Mouse (Mus musculus) limb, embryonic 10.5 days (tissue): ENCODE data around the gene Pom121l2. TPM values are rescaled to one million over a fixed set of nuclear protein-coding genes. Genes with fewer than 3 reads are reported as not detected.

ENCODE experiments used
- DNase-seq: peaks from one replicate; pipeline ENCODE4 v3.0.0-alpha.2; 2017; ENCODE audit warnings: low spot score
- H3K27ac ChIP-seq: fragments of 300-500 bp; sonication (generic); 2 replicates; pipeline ENCODE4 v1.5.1; 2016; ENCODE audit warnings: mild to moderate bottlenecking
- H3K27me3 ChIP-seq: fragments of 300-500 bp; sonication (generic); 2 replicates; pipeline ENCODE4 v1.6.1; 2016; ENCODE audit warnings: low read depth, mild to moderate bottlenecking; ENCODE audit not compliant: poor library complexity, severe bottlenecking
- H3K36me3 ChIP-seq: fragments of 300-500 bp; sonication (generic); 2 replicates; pipeline ENCODE4 v1.6.1; 2016; ENCODE audit warnings: mild to moderate bottlenecking, moderate library complexity
- H3K4me1 ChIP-seq: fragments of 300-500 bp; sonication (generic); 2 replicates; pipeline ENCODE4 v1.6.1; 2016
- H3K4me3 ChIP-seq: fragments of 300-500 bp; sonication (generic); 2 replicates; pipeline ENCODE4 v1.5.1; 2016; ENCODE audit warnings: mild to moderate bottlenecking, moderate library complexity
- H3K9me3 ChIP-seq: fragments of 300-500 bp; sonication (generic); replicated peaks from 2 replicates; pipeline ENCODE4 v1.6.1; 2016; ENCODE audit warnings: mild to moderate bottlenecking
- WGBS: fragments of 180-500 bp; shearing (Covaris S2); methylation state at CpG from one replicate; pipeline ENCODE4 v1.1.7; 2016; 5-methylcytosine and 5-hydroxymethylcytosine counted together
- polyA plus RNA-seq: library from polyadenylated mRNA; unstranded; fragments of >200 nt; fragmentation: Nextera tagmentation; extraction: Ambion mirVana; gene quantifications from 2 replicates; pipeline ENCODE4 v1.2.1, GENCODE M21; 2016

Pom121l2 gene
- polyA plus RNA-seq, 1 experiment from 2014 or later: 0.28 TPM

- no peaks in the 10 kb centered on the region for H3K9me3 ChIP-seq
- H3K27ac ChIP-seq: no peak overlapping the region
- WGBS: 54% methylated on average over 1 of the region's 1 CpGs
- H3K27me3 ChIP-seq: no peaks in the 10 kb centered on the region
- H3K4me1 ChIP-seq: 0 out of 2 replicates have a peak, but pooled peaks cover 2% of the 10 kb centered on the region
- H3K36me3 ChIP-seq: no peaks in the 10 kb centered on the region
- no peak for DNase-seq
- no peak overlapping the region for H3K4me3 ChIP-seq
These were observed 11.7 kb upstream of the Pom121l2 start for GRCm38 (mm10) chr13:21969269-21969668.

- no peak overlapping the region for H3K4me3 ChIP-seq
- no peak overlapping the region for H3K27ac ChIP-seq
- H3K36me3 ChIP-seq: no peaks in the 10 kb centered on the region
- no peaks in the 10 kb centered on the region for H3K27me3 ChIP-seq
- no peaks in the 10 kb centered on the region for H3K9me3 ChIP-seq
- no peak for DNase-seq
- WGBS: 68% methylated on average over 2 of the region's 2 CpGs
- 0 out of 2 replicates have a peak, but pooled peaks cover 2% of the 10 kb centered on the region for H3K4me1 ChIP-seq
These were observed 11.2 kb upstream of the Pom121l2 start for GRCm38 (mm10) chr13:21969816-21970215.

GRCm38 (mm10) chr13:21971641-21972040 is 9.4 kb upstream of the Pom121l2 start:
- no peak overlapping the region for H3K4me3 ChIP-seq
- no peak overlapping the region for H3K27ac ChIP-seq
- no peak for DNase-seq
- no peaks in the 10 kb centered on the region for H3K9me3 ChIP-seq
- no peaks in the 10 kb centered on the region for H3K36me3 ChIP-seq
- H3K4me1 ChIP-seq: 0 out of 2 replicates have a peak, but pooled peaks cover 2% of the 10 kb centered on the region
- WGBS: 36% methylated on average over 3 of the region's 3 CpGs
- no peaks in the 10 kb centered on the region for H3K27me3 ChIP-seq

GRCm38 (mm10) chr13:21974221-21974725 is 6.7 kb upstream of the Pom121l2 start:
- H3K36me3 ChIP-seq: no peaks in the 10 kb centered on the region
- H3K4me3 ChIP-seq: peak overlapping the region; percentile 69
- DNase-seq: peak; percentile 93
- 0 out of 2 replicates have a peak, but pooled peaks cover 2% of the 10 kb centered on the region for H3K4me1 ChIP-seq
- H3K27ac ChIP-seq: peak overlapping the region; percentile 95
- 0 out of 2 replicates have a peak, but pooled peaks cover 12% of the 10 kb centered on the region for H3K27me3 ChIP-seq
- no peaks in the 10 kb centered on the region for H3K9me3 ChIP-seq
- under 1% methylated on average over 23 of the region's 23 CpGs for WGBS

GRCm38 (mm10) chr13:21974726-21975473 is 6.1 kb upstream of the Pom121l2 start:
- Histone ChIP-seq H3K36me3 (no peaks in the 10 kb centered on the region), H3K9me3 (no peaks in the 10 kb centered on the region), H3K4me1 (0 out of 2 replicates have a peak, but pooled peaks cover 2% of the 10 kb centered on the region), H3K27me3 (peaks cover 18% of the 10 kb centered on the region; the same call in 1 of the 2 replicates), H3K4me3 (peak overlapping the region; percentile 69), H3K27ac (peak overlapping the region; percentile 95)
- 4% methylated on average over 20 of the region's 20 CpGs for WGBS
- DNase-seq: peak; percentile 79

- Histone ChIP-seq H3K36me3 (no peaks in the 10 kb centered on the region), H3K27me3 (peaks cover 78% of the 10 kb centered on the region), H3K4me3 (peak overlapping the region; percentile 68), H3K27ac (peak overlapping the region; percentile 81), H3K4me1 (peaks cover 14% of the 10 kb centered on the region), H3K9me3 (no peaks in the 10 kb centered on the region)
- WGBS: 3% methylated on average over 17 of the region's 17 CpGs
- no peak for DNase-seq
These were observed 804 bp downstream of the Pom121l2 start for GRCm38 (mm10) chr13:21981803-21982193.

GRCm38 (mm10) chr13:21984486-21984885 is 3.5 kb downstream of the Pom121l2 start:
- peaks cover 14% of the 10 kb centered on the region for H3K4me1 ChIP-seq
- H3K36me3 ChIP-seq: no peaks in the 10 kb centered on the region
- WGBS: 86% methylated on average over 2 of the region's 2 CpGs
- no peak overlapping the region for H3K4me3 ChIP-seq
- H3K27me3 ChIP-seq: peaks cover 81% of the 10 kb centered on the region
- DNase-seq: no peak
- H3K9me3 ChIP-seq: no peaks in the 10 kb centered on the region
- H3K27ac ChIP-seq: no peak overlapping the region

GRCm38 (mm10) chr13:21992550-21992949 is 11.6 kb downstream of the Pom121l2 start:
- Histone ChIP-seq H3K4me3 (no peak overlapping the region), H3K27ac (no peak overlapping the region), H3K9me3 (no peaks in the 10 kb centered on the region), H3K27me3 (peaks cover 40% of the 10 kb centered on the region), H3K36me3 (no peaks in the 10 kb centered on the region), H3K4me1 (peaks cover 23% of the 10 kb centered on the region)
- no peak for DNase-seq
- WGBS: 83% methylated on average over 5 of the region's 5 CpGs

GRCm38 (mm10) chr13:21993957-21994738 is 13.2 kb downstream of the Pom121l2 start:
- H3K27me3 ChIP-seq: peaks cover 47% of the 10 kb centered on the region
- H3K9me3 ChIP-seq: no peaks in the 10 kb centered on the region
- under 1% methylated on average over 22 of the region's 22 CpGs for WGBS
- peak overlapping the region; percentile 52 for H3K4me3 ChIP-seq
- peaks cover 25% of the 10 kb centered on the region for H3K4me1 ChIP-seq
- H3K27ac ChIP-seq: no peak overlapping the region
- DNase-seq: peak; percentile 80
- no peaks in the 10 kb centered on the region for H3K36me3 ChIP-seq

- no peak for DNase-seq
- H3K4me1 ChIP-seq: peaks cover 25% of the 10 kb centered on the region
- no peak overlapping the region for H3K27ac ChIP-seq
- H3K9me3 ChIP-seq: no peaks in the 10 kb centered on the region
- peaks cover 54% of the 10 kb centered on the region for H3K27me3 ChIP-seq
- WGBS: 5% methylated on average over 8 of the region's 8 CpGs
- no peaks in the 10 kb centered on the region for H3K36me3 ChIP-seq
- peak overlapping the region; percentile 52 for H3K4me3 ChIP-seq
These were observed 13.9 kb downstream of the Pom121l2 start for GRCm38 (mm10) chr13:21994896-21995295.

GRCm38 (mm10) chr13:21995331-21995914 is 14.4 kb downstream of the Pom121l2 start:
- no peaks in the 10 kb centered on the region for H3K36me3 ChIP-seq
- peaks cover 25% of the 10 kb centered on the region for H3K4me1 ChIP-seq
- WGBS: under 1% methylated on average over 21 of the region's 21 CpGs
- H3K27me3 ChIP-seq: peaks cover 59% of the 10 kb centered on the region
- no peak overlapping the region for H3K27ac ChIP-seq
- peak overlapping the region; percentile 52 for H3K4me3 ChIP-seq
- H3K9me3 ChIP-seq: no peaks in the 10 kb centered on the region
- DNase-seq: peak; percentile 67

- H3K36me3 ChIP-seq: no peaks in the 10 kb centered on the region
- 2% methylated on average over 12 of the region's 12 CpGs for WGBS
- H3K4me1 ChIP-seq: peaks cover 25% of the 10 kb centered on the region
- H3K9me3 ChIP-seq: no peaks in the 10 kb centered on the region
- H3K27ac ChIP-seq: no peak overlapping the region
- peak overlapping the region; percentile 52 for H3K4me3 ChIP-seq
- DNase-seq: peak; percentile 72
- peaks cover 68% of the 10 kb centered on the region for H3K27me3 ChIP-seq
These were observed 15.3 kb downstream of the Pom121l2 start for GRCm38 (mm10) chr13:21996101-21996839.
